Mouse (Mus musculus) right cerebral cortex, postnatal 36 days (tissue): ENCODE data around the gene Itgb3.
"Not testable (repeated sequence)": the region's sequence is repeated elsewhere in the genome, so short reads cannot be mapped to it uniquely, and the experiment has no call there.

ENCODE experiments used
- DNase-seq, 2 experiments: peaks; one replicate each; pipeline ENCODE4 v3.0.0; 2022; ENCODE audit warnings: low spot score in 2 of 2, mixed read lengths in 1 of 2

Itgb3 gene

DNA sequence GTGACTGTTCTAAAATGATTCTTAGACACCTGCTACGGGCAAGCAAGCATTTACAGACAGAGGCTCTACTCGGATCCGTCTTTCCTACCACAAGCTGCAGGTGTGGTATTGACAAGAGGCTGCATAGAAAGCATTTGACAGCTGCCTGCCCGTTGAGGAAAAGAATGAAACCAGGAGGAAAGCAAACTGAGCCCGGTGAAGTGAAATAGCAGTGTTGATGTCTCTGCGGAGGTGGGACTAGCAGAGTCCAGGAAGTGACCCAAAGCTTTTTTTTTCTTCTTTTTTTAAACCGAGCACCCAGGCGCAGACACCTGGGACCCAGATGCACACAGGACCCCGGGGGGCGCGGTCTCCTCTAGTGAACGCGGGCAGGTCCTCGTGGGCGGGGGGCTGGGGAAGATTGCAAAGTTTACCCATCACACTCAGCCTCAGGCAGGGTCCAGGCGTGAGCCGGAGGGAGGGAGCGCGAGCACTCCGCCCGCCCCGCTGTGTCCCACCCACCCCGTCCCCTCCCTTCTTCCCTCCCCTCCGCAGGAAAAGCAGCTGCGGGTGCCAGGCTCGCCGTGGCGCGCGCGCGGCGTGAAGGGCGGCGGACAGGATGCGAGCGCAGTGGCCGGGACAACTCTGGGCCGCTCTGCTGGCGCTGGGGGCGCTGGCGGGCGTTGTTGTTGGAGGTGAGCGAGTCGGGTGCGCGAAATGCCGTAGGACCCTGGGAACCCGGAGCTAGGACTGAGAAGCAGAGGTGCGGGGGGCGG is at the start of gene Itgb3:
Itgb3 (plus strand) TSS at position 510 of the 755 bp plus-strand sequence.
- peak in 1 of 2 experiments; percentile 12 for DNase-seq

DNA sequence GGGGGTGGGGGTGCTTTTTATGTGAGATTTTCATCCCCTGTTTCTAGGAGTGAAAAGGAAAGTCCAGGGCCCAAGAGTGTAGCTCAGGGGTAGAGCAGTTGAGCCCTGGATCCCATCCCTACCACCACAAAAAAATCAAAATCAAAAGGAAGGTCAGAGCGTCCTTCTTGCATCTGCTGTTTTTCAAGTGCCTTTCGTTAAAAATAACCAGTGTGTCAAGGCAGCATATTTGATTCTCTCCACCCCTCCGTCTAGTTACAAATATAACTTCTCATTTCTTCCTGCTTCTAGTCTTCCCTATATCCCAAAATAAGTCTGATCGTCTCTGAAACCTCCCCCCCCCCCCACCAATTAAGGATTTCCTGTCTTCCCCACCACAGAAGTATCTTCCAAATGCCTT is 49.7 kb upstream of the Itgb3 start:
- no peak for DNase-seq

DNA sequence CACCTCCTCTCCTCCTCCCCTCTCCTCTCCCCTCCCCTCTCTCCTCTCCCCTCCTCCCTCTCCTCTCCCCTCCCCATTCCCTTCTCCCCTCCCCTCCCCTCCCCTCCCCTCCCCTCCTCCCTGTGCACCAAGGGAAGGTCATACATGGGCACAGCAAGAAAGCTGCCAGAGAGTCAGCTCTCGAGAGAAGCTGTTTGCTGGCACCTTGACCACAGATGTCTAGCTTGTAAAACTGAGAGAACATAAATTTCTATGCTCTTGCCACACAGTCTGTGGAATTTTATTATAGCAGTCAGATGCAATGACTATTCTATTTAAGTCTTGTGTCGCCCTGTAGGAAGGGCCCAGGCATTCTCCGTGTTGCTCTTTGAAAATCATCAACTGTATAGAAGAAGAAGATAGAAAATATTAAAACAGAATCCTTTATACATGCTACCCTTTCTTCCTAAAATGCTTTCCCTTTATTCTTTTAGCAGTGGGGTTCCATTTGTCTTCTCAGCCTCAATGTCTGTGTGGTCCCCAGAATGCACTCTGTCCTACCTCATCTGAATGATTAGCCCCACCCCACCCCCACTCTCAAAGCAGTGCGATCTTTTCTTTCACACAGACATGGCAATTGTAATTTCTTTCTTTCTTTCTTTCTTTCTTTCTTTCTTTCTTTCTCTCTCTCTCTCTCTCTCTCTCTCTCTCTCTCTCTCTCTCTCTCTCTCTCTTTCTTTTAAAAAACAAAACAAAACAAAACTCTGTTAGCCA is 49.0 kb upstream of the Itgb3 start:
- peak in 1 of 2 experiments; percentile 41 for DNase-seq

DNA sequence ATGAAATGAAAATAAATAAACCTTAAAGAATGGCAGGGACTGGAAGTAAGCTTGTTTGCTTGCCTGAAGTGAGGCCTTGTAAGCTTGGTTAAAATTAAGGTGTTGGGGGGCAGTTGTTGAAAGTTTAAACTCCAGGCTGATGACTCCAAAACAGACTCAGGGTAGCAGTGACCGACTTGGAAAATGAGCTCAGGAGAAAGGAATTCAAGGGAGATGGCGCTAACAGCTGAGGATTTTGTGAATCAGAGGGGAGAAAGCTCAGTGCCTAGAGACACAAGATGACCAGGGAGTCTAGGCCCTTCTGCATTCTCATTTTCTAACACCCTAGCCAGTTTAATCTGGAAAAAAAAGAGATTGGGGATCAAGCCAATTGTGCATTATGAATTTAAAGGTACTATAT is 46.8 kb upstream of the Itgb3 start:
- DNase-seq: no peak

DNA sequence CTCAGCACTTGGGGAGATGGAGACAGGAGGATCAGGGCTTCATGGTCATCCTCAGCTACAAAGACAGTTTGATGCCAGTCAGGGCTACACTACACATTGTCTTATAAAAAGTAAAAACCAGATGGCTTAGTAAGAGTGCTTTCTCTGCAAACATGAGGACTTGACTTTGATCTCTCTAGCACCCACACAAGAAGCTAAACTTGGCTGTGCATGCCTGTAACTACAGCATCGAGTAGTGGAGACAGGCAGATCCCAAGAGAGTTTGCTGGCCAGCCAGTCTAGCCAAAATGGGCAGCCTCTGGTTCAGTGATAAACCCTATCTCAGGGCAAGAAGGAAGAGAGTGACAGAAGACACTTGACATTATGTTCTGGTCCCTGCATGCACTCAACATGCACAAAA is 44.3 kb upstream of the Itgb3 start:
- peak in 1 of 2 experiments; percentile 45 for DNase-seq

DNA sequence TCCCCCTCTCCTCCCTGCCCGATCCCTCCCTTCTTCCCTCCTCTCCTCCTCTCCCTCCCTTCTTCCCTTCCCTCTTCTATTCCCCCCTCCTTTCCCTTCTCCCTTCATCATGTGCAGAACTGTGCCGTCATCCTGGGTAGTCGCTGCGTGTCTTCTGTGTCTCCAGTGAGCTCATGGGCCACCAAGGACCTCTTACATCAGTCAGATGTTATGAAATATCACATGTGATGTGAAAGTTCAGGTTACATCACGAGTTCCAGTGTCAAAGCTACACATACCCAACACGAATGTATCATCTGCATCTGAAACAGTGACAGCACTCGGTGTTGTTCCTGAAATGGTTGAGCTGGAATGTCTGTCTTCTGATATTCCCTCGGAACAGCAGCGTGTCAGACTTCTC is 42.6 kb upstream of the Itgb3 start:
- DNase-seq: no peak

DNA sequence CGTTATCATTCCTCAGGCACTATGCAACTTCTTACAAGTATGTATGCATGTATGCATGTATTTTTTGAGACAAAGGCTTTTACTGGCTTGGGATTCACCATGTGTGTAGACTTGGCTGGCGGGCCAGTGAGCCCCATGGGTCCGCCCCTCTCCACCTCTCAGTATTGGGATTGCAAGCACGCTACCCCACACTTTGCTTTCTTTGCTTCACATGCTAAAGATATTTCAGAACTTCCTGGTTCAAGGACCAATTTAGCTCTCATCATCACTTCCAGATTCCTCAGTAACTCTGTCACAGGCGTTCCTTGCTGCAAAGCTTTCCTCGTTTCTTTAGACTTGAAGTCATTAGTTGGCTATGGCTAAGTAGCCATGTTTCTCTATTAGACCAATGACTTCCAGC is 41.7 kb upstream of the Itgb3 start:
- no peak for DNase-seq

DNA sequence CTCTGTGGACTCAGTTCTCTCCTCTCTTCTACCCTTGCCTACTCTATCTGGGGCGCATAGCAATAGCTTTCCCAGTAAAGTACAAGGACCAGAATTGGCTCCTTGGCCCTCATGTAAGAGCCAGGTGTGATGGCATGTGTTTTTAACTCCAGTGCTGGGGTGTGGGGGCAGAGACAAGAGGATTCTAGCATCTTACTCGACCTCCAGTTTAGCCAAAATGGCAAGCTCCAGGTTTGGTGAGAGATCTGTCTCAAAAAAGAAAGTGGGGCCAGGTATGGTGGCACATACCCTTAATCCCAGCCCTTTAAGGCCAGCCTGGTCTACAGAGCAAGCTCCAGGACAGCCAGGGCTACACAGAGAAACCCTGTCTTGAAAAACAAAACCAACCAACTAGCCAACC is 41.0 kb upstream of the Itgb3 start:
- no peak for DNase-seq

DNA sequence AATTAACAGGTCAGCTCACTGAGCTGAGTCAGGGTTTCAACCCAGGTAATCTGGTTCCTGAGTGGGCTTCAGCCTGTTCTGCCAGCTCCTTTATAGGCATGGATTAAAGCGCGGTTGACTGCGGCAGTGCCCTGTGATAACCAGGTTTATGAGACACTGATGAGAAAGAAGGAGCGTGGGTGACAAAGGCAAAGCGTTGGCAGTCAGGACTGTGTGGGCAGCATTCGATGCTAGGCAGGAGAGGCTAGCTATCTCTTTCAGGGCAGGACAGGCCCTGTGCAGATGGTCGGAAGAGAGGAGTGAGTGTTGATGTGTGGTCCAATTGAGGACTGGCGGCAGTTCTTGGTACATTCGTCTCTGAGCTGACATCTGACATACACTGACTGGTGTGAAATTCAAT is 40.1 kb upstream of the Itgb3 start:
- DNase-seq: no peak

DNA sequence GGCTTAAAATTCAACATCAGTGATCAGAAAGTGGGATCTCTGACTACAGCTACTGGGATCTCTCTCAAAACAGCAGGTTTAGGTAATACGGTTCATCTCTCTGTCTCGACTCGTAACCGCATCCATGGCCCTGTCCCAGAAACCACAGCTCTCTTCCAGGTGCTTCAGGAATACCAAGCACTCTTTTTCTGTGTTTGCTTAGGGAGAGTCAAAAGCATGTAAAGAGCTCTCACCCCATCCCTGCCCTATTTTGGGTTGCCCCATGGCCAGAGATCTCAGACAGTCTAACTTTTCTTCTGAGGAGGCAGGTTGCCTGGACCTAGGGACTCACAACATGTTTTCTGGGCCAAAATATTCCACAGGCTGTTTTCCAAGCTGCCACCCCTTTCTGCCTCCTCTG is 39.5 kb upstream of the Itgb3 start:
- no peak for DNase-seq

DNA sequence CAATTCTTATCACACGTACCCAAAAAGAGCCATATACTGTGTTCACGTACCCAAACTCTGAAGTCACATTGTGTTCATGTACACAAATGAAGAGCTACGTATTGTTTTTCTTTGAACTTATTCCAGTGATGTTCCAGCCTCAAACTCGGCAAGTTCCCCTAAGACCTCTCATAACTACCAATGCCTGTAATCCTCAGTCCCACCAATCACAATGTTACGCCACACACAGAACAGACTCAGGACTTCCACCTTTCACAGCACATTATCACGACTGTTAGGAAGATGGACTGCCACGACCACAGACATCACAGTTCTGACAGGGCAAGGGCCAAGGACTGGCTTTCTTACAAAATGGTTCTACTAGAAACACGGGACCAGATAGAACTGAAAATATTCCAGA is 37.3 kb upstream of the Itgb3 start:
- not testable (repeated sequence) for DNase-seq

DNA sequence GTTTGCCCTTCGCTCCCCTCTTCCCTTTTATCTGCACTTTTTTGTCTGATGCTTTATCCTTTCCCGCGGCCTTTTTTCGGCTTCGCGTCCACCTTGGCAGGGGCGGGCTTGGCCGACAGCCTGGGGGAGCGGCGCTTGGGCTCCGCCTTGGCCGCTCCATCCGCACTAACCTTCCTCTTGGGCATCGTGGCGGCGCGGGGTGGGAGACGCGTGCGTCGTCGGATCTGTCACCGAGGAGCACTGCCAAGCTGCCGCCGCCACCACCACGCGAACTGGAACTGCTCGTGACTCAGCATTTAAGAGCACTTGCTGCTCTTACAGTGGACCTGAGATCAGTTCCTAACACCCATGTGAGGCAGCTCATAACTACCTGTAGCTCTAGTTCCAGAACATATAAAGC is 36.4 kb upstream of the Itgb3 start:
- peak; percentile 50 to 52 for DNase-seq

DNA sequence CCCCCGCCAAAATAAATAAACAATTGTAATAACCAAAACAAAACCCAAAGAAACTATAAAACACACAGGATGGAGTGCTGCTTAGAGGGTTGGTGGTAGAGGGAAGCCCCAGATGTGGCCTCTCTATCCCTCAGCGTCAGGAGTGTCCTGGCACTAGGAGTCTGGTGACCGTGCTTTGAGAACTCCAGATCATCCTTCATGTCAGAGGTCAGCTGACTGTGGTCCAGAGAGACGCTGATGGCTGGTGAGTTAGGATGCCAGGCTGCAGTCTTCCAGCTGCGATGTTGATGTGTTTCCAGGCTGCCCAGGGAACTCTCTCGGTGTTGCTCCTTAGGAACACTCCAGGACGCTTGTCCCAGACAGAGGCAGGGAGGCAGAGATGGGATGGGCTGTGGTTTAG is 35.7 kb upstream of the Itgb3 start:
- DNase-seq: no peak

DNA sequence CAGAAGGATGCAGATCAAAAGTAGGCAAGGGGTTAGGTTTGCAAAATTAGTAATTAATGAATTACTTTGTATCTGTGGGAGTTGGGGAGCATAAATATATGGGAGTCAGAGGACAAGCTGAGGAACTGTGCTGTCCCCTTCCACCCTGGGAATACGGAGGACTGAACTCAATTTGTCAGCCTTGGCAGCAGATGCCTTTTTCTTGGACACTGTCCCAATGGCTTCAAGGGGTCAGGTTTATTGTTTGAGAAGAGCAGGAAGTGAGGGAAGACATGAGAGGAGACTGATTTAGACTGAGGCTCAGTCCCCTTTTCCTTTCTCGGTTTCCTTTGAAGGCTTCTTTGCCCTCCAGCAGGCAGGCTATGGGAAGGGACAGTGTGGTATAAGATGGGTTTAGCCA is 35.2 kb upstream of the Itgb3 start:
- no peak for DNase-seq

DNA sequence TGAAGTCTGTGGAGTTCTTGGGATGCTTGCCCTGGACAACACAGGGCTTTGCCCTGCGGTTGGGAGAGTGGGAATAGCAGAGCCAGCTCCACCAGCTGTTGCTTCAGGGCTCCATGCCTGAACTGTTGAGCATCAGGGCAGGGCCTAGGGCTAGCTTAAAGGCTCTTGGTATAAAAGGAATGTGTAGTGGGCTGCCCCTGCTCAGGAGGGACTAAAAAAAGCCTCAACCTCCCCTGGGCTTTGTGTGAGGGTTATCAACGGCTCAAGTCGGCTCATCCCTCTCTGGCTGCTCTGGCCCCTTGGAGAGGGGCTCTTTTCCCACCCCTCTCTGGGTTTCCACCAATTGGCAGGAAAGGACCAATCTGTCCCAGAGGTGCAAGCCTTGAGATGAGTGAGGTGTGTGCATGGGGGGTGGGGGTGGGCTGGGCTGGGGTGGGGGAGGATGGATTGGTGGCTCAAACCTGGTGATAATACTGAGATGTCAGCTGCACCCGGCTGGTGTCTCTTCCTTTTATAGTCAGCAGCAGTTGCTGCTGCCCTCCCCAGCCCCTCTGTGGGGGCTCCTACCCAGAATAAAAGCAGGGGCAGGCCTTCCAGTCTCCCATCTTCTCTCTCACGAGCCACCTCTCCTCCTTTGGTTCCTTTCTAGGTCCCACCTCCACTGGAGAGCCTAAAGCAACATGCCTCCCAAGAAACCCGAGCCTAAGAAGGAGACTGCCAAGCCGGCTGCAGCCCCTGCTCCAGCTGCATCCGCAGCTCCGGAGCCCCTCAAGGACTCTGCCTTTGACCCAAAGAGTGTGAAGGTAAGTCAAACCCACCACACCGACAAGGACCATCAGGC is 30.8 kb upstream of the Itgb3 start:
- no peak for DNase-seq

DNA sequence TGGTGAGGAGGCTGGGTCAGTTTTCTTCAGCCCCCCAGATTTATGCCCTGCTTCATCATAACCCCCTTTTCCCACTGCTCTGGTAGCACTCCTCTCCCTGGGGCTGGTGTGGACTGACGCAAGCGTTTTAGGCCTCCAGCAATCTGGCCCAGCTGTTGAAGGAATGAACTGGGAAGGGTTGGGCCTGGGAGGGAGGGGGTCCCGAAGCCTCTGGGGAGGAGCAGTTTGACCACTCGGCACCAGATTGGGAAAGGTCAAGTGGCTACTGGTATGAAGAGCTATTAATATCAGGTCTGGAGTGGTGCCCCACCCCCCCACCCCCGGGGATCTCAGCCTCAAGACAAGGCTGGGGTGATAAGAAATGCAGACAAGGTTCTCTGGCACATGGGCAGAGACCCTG is 29.7 kb upstream of the Itgb3 start:
- no peak for DNase-seq

DNA sequence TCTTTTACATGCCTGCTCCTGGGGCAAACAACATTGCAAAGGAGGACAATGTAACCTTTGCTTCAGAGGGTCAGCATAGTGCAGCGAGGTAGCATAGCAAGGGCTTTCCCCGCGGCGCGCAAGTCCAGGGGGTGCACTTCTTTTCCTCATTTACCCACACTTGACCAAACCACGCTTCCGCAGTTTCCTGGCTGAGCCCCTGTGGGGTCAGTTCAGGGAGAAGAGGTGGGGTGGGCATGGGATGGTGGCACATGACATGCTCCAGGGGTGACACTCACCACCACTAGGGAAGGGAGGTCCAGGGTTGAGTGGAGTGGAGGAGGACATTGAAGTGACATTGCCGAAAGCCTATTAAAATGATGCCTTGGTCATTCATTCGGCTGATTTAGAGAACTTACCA is 28.7 kb upstream of the Itgb3 start:
- DNase-seq: no peak

DNA sequence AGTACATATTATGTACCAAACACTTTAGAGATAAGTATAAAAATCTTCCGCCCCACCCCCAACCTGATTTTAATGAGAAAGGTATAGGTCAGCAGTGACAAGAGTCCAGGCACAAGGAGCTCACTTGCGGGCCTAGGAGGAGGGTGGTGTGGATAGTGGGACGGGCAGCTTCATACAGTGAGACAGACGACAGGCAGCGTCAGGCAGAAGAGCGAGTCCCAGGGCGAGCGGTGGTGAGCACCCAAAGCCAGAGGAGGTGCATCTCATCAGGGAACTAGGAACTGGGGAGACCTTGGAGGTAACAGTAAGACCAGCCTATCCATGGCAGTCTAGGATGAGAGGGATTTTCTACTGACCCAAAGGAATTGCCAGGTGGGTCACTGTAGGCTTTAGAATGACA is 28.2 kb upstream of the Itgb3 start:
- DNase-seq: no peak

DNA sequence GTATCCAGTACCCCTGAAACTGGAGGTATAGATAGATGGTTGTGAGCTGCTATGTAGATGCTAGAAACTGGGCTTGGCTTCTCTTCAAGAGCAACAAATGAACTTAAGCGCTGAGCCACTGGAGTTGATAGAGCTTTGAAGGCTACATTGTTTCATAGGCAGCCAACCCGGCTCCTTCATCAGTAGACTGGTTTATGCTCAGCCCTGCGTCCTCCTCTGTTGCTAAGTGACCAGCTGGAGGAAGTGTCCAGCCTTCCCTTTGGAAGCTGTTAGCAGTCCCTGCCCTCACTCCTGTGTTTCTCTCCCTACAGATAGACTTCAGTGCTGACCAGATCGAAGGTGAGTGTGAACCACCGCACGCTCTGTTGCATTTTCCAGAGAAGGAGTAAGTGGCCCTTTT is 27.7 kb upstream of the Itgb3 start:
- DNase-seq: no peak

DNA sequence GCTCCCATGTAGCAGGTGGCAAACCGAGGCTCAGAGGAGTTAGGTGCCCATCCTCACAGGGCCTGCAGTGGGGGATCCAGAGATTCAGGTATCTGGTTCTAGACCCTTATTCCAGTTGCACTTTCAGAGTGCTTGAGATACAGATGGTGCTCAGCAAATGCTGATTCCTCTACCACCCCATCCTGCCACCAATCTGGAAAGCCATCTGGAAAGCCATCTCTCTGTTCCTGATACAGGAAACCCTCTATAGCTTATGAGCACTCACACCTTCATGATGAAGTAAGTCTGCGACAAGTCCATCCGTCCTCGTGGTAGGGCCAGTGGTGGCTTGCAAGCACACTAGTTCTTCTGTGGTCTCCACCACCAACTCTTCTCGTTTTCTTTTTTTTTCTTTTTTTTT is 27.2 kb upstream of the Itgb3 start:
- no peak for DNase-seq

DNA sequence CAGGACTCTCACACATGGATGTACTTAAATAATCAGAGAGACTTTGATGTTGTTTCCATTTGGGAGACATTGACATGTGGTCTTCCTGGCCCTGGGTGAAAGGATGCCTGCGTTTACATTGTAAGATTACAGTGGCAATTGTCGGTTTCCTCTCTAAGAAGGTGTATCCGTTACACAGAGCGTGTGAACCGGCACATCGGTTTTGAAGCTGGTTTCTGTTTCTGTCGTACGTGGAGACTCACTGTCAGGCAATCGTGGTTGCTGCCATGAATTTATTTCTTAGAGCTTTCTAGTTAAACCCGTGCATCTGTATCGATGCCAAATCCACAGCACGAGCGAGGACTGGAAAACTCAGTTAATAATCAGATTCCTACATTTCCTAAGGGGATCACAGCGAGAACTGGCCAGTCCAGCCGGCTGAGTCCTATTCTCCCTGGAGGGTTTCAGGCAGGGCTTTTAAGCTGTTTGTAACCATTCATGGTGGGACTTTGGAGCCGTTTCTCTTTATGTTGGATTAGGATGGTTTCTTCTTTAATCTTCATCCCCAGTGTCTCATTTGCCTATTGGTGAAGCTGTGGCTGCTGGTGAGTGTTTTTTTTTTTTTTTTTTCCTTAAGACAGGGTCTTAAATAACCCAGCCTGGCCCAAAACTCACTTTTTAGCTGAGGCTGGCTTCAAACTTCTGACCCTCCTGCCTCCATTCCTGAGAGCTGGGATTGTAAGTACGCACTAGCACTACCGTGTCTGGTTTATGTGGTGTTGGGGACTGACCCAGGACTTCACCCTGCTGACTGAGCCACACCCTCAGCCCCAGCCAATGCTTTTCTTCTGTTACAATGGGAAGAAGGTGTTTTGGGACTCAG is 26.1 kb upstream of the Itgb3 start:
- DNase-seq: no peak

DNA sequence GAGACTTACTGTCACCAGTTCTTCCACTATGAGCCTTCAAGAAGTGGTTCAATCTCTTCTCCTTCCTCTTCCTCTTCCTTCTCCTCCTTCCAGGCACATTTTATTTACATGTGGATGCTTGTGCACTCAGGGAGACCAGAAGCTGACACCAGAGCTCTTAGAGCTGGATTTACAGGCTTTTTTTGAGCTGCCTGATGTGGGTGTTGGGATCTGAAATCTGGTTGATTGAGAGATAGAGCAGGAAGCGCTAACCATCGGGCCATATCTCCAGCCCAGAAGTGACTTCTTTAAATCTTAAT is 25.5 kb upstream of the Itgb3 start:
- DNase-seq: no peak
